Mouse (Mus musculus): ENCODE results near the gene Cdk19.

DNA sequence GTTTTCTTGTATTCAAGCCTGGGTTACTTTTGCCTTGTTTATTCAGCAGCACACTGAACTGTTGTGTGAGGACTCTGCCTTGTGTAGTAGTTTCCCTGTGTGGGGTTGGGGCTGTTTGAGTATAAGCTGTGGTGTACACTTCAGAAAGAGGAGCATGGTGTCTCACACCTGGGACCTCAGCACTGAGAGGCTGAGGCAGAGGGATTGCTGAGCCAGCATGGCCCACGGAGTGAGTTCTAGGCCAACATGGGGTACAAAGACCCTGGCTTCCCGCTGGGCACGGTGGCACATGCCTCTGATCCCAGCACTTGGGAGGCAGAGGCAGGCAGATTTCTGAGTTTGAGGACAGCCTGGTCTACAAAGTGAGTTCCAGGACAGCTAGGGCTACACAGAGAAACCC, 139.3 kb downstream of the Cdk19 start:
- no peak for TF ChIP-seq CTCF (IDR thresholded peaks at IDR 0.05; ENCODE audit: extremely low read depth, insufficient read depth, low read length)
- no peak for TF ChIP-seq POLR2A (IDR thresholded peaks at IDR 0.05; ENCODE audit: extremely low read depth, insufficient read depth, low read length)
